Mouse (Mus musculus) testis, adult 2 months (tissue): ENCODE results near the gene Olfr201.

ENCODE experiments used
- CTCF ChIP-seq: fragments of 200-500 bp; IDR thresholded peaks from 2 replicates; pipeline ENCODE4 v1.5.1; 2012; ENCODE audit warnings: low read depth, mild to moderate bottlenecking, inconsistent platforms, low read length, moderate library complexity; ENCODE audit not compliant: control insufficient read depth, insufficient read depth, insufficient replicate concordance
- POLR2A ChIP-seq: fragments of 200-500 bp; IDR thresholded peaks from 2 replicates; pipeline ENCODE4 v1.6.1; 2012; ENCODE audit warnings: low read depth, mild to moderate bottlenecking, inconsistent platforms, low read length, moderate library complexity; ENCODE audit not compliant: control insufficient read depth

DNA sequence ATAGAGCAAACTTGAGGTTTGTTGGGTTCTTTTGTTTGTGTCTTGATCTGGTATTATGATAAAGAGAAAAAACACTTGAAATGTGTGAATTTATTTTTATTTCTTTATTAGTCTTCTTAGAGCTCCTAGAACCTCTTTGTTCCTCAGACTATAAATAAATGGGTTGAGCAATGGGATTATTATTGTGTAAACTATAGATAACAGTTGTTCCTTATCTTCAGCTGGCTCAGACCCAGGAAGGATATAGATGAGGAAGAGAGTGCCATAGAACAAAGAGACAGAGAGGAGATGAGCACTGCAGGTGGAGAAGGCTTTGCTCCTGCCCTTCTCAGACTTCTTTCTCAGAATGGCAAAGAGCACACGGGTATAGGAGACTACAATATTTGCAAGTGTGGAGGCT is 11.0 kb upstream of the Olfr201 start:
- TF ChIP-seq CTCF, result no peak
- no peak for TF ChIP-seq POLR2A
